In the genomic region with DNA sequence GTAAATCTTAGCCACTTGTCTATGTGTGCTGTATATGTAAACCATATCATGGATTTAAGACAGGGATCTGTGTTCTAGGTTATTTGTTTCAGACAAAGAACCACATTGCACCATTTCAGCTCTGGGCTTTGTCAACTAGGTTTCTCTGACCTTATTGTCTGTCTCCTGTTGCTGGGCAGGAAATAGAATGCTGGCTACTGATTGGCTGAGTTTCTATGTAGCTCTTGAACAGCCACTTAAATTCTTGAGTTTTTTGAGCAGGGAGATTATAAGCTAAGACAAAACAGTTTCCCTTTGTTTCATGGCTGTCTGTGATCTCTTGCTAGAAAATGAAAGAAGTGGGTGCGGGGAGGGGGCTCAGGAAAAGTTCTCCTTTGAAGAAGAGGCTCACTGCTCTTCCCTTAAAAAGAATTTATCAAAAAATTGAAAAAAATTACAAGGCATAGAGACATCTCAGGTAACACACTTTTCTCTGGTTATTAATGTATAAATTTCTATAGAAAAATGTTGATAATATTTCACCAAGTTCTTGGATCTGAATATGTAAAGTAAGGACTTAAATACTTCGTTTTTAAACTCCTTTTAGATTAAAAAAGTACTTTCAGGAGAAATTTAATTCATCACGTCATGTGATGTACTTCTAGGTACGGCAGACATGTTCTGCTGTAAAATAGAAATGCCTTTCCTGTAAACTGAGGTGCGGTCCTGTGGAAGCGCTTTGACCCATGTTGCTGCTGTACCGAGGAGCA, we compare ENCODE assay signal across 8 mouse cellular contexts. TPM values are rescaled to one million over a fixed set of nuclear protein-coding genes. Genes with fewer than 3 reads are reported as not detected.
DNase-seq lines count a peak whose midpoint lies in the region; ATAC-seq lines count a peak whose summit lies in the region.

No protein-coding gene starts in this region.

- H3K27ac ChIP-seq in intestine, embryonic 16.5 days (ENCODE audit: low read length) = peak overlapping the region; percentile 39; the same call in 1 of the 2 replicates
- H3K27ac ChIP-seq in intestine, embryonic 15.5 days = no peak overlapping the region
- peak overlapping the region; percentile 86 for H3K27ac ChIP-seq in forebrain, embryonic 12.5 days
- H3K27ac ChIP-seq in kidney, embryonic 15.5 days = peak overlapping the region; percentile 65; the same call in 1 of the 2 replicates

- DNase-seq in NIH3T3 (ENCODE audit: low read depth) = peak; percentile 26
- peak; percentile 65 to 74 for DNase-seq in thymus, postnatal 10 days (ENCODE audit: low spot score in 2 of 2)
- DNase-seq in layer of hippocampus, adult 9-10 months (ENCODE audit: low spot score) = no peak

- H3K36me3 ChIP-seq in intestine, embryonic 16.5 days (ENCODE audit: control insufficient read depth, insufficient read depth, low read length) = no peaks in the 10 kb centered on the region
- H3K36me3 ChIP-seq in intestine, embryonic 15.5 days = 0 out of 2 replicates have a peak, but pooled peaks cover 4% of the 10 kb centered on the region
- peaks cover 4% of the 10 kb centered on the region for H3K36me3 ChIP-seq in forebrain, embryonic 12.5 days (replicated peaks)
- H3K36me3 ChIP-seq in kidney, embryonic 15.5 days = peaks cover 28% of the 10 kb centered on the region

- peaks cover 8% of the 10 kb centered on the region; the same call in 1 of the 2 replicates for H3K4me1 ChIP-seq in intestine, embryonic 16.5 days (ENCODE audit: control insufficient read depth, insufficient read depth, low read length)
- 0 out of 2 replicates have a peak, but pooled peaks cover 2% of the 10 kb centered on the region for H3K4me1 ChIP-seq in intestine, embryonic 15.5 days (replicated peaks)
- peaks cover 25% of the 10 kb centered on the region; the same call in 1 of the 2 replicates for H3K4me1 ChIP-seq in forebrain, embryonic 12.5 days
- peaks cover 14% of the 10 kb centered on the region for H3K4me1 ChIP-seq in kidney, embryonic 15.5 days

- no peak overlapping the region for H3K4me3 ChIP-seq in intestine, embryonic 16.5 days (ENCODE audit: low read length)
- H3K4me3 ChIP-seq in intestine, embryonic 15.5 days (replicated peaks) = no peak overlapping the region
- no peak overlapping the region for H3K4me3 ChIP-seq in forebrain, embryonic 12.5 days (replicated peaks)
- no peak overlapping the region for H3K4me3 ChIP-seq in kidney, embryonic 15.5 days (replicated peaks)

- H3K4me2 ChIP-seq in intestine, embryonic 16.5 days (ENCODE audit: low read depth, low read length) = no peak overlapping the region
- H3K4me2 ChIP-seq in intestine, embryonic 15.5 days (replicated peaks) = no peak overlapping the region
- no peak overlapping the region for H3K4me2 ChIP-seq in forebrain, embryonic 12.5 days
- H3K4me2 ChIP-seq in kidney, embryonic 15.5 days = no peak overlapping the region

- H3K9me3 ChIP-seq in intestine, embryonic 16.5 days (ENCODE audit: control insufficient read depth, low read length) = no peaks in the 10 kb centered on the region
- no peaks in the 10 kb centered on the region for H3K9me3 ChIP-seq in intestine, embryonic 15.5 days
- H3K9me3 ChIP-seq in forebrain, embryonic 12.5 days = no peaks in the 10 kb centered on the region
- no peaks in the 10 kb centered on the region for H3K9me3 ChIP-seq in kidney, embryonic 15.5 days (replicated peaks)

- WGBS in intestine, embryonic 16.5 days = 81% methylated on average over 7 of the region's 7 CpGs
- WGBS in intestine, embryonic 15.5 days = 82% methylated on average over 7 of the region's 7 CpGs
- WGBS in forebrain, embryonic 12.5 days = 72% methylated on average over 7 of the region's 7 CpGs
- WGBS in kidney, embryonic 15.5 days = 88% methylated on average over 7 of the region's 7 CpGs

- no peaks in the 10 kb centered on the region for H3K27me3 ChIP-seq in intestine, embryonic 16.5 days (replicated peaks; ENCODE audit: control insufficient read depth, insufficient read depth, low read length)
- H3K27me3 ChIP-seq in intestine, embryonic 15.5 days (replicated peaks) = no peaks in the 10 kb centered on the region
- no peaks in the 10 kb centered on the region for H3K27me3 ChIP-seq in forebrain, embryonic 12.5 days
- no peaks in the 10 kb centered on the region for H3K27me3 ChIP-seq in kidney, embryonic 15.5 days

- no peak for ATAC-seq in intestine, embryonic 16.5 days
- no peak for ATAC-seq in intestine, embryonic 15.5 days
- ATAC-seq in forebrain, embryonic 12.5 days (ENCODE audit: low FRiP score) = no peak
- ATAC-seq in kidney, embryonic 15.5 days (replicated peaks; ENCODE audit: low FRiP score) = no peak
- peak; percentile 24 for ATAC-seq in megakaryocyte progenitor cell, adult 5-6 weeks (replicated peaks; ENCODE audit: poor library complexity)

- H3K9ac ChIP-seq in intestine, embryonic 16.5 days (ENCODE audit: low read depth, low read length) = no peak overlapping the region
- H3K9ac ChIP-seq in intestine, embryonic 15.5 days = no peak overlapping the region
- no peak overlapping the region for H3K9ac ChIP-seq in forebrain, embryonic 12.5 days
- no peak overlapping the region for H3K9ac ChIP-seq in kidney, embryonic 15.5 days

RNA-seq across cellular contexts. Expression of a gene that starts 49.0 kb away (rescaled TPM):
- polyA plus RNA-seq in intestine, embryonic 16.5 days (2015; fragmentation: Nextera tagmentation; extraction: Ambion mirVana) = 17.6 and 21.0 TPM in 2 replicates
- 24.1 and 25.4 TPM in 2 replicates for polyA plus RNA-seq in intestine, embryonic 15.5 days (2015; fragmentation: Nextera tagmentation; extraction: Ambion mirVana)
- polyA plus RNA-seq in forebrain, embryonic 12.5 days (2016; fragmentation: Nextera tagmentation; extraction: Ambion mirVana) = 63.2 and 72.4 TPM in 2 replicates
- 43.1 and 44.2 TPM in 2 replicates for polyA plus RNA-seq in kidney, embryonic 15.5 days (2015; fragmentation: Nextera tagmentation; extraction: Ambion mirVana)
- total RNA-seq in megakaryocyte progenitor cell, adult 5-6 weeks (2015) = 83.1 and 106 TPM in 2 replicates
- 30.1 and 39.4 TPM in 2 replicates for total RNA-seq in megakaryocyte progenitor cell, adult 5-6 weeks (2017)
